Mouse (Mus musculus) testis, postnatal 14 days (tissue): Measurements from ENCODE around the gene Mrgpre.

Experiments
- DNase-seq: peaks from one replicate; pipeline ENCODE4 v3.0.0; 2021; ENCODE audit warnings: low spot score

The Mrgpre gene

GRCm38 (mm10) chr7:143738194-143738593 is 46.1 kb downstream of the Mrgpre start:
- no peak for DNase-seq

- DNase-seq = no peak
Observed at GRCm38 (mm10) chr7:143733746-143734145, 50.6 kb downstream of the Mrgpre start.

- DNase-seq = no peak
Observed at GRCm38 (mm10) chr7:143729886-143730285, 54.4 kb downstream of the Mrgpre start.
